Mouse (Mus musculus) forelimb bud, embryonic 11.5 days (tissue): Measurements from ENCODE around the gene Cks1b.

Source experiments
- DNase-seq: peaks from one replicate; pipeline ENCODE4 v3.0.0-alpha.2; 2012; ENCODE audit warnings: low read depth, low spot score

Cks1b gene

DNA sequence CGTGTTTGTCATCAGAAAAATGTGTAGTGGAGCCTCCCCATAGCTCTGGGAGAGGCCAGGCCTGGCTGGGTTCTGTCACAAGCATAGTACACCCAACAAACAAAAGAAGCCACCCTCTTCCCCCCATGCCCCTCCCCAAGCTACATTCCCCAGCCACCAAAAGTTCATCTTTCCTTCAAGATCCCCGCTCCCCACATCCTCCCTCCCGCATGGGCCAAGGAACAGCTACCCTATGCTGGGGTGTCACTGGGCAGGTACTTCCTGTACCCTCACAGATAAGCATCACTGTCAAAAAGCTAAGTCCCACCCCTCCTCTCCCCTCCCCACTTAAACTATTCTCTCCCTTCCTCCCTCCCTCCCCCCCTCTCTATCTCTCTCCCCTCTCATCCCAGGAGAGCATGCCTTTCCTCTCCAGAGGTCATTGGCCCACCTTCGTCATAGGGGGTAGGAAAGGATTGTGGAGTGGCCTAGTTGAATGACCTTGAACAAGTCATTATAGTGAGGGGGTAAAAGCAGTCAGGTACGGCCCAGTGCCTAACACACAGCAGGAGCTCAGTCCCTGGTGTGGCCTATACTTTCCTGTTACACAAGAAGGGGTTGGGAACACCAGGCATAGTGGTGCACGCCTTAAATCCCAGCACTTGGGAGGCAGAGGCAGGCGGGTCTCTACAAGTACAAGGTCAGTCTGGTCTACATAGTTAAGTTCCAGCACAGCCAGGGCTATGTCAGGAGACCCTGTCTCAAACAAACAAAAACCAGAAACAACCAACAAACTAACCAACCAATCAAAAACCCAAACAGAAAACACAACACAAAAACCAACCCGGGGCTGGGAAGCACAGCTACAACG, 35.9 kb downstream of the Cks1b start:
- DNase-seq, result no peak

DNA sequence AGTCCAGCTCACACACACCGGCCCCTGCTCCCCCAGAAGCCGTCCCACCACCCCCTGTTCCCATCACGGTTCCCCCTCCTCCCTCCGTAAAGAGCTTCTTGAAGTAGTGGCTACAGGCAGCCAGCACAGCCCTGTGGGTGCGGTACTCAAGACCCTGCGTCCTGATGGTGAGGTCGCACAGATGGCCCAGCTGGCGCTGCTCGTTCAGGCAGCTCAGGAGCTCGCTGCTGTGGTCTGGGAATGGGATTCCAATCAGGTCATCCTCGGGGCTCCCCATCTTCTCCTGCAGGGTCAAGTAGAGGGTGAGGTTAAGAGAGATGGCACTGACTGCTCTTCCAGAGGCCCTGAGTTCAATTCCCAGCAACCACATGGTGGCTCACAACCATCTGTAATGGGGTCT, 37.0 kb downstream of the Cks1b start:
- DNase-seq, result no peak

DNA sequence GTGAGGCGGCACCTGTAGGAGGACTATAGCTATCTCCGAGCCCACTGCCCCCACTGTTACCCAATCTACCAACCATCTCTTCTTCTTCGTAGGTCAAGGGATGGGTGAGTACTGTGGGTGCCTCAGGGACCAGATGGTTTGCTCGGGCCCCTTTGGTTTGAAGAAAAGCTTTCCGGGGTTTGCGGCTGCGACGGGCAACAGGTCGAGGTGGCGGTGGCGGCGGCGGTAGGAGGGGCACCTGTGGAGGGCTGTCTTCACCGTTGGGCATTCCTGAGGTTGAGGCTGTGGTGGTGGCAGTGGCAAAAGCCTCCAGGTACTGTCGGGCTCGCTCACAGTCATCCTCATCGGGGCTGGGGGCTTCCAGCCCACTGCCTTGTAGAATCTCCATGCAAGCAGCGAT, 37.5 kb downstream of the Cks1b start:
- DNase-seq, result no peak

DNA sequence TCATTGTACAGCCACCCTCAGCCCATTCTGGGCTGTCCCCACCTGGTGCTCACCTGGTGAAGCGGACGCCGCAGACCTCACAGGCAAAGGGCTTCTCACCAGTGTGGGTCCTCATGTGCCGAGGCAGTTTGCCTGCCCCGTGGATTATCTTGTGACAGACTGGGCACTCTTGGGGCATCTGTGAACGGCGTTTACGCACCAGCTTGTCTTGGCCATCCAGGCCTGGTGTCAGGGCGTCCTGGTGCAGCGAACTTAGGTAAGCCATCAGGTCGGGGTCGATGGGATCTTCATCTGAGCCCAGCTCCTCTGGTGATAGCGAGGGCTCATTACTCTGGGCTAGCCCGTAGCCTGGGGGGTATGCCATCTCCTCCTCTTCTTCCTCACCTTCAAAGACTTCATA, 37.9 kb downstream of the Cks1b start:
- no peak for DNase-seq

DNA sequence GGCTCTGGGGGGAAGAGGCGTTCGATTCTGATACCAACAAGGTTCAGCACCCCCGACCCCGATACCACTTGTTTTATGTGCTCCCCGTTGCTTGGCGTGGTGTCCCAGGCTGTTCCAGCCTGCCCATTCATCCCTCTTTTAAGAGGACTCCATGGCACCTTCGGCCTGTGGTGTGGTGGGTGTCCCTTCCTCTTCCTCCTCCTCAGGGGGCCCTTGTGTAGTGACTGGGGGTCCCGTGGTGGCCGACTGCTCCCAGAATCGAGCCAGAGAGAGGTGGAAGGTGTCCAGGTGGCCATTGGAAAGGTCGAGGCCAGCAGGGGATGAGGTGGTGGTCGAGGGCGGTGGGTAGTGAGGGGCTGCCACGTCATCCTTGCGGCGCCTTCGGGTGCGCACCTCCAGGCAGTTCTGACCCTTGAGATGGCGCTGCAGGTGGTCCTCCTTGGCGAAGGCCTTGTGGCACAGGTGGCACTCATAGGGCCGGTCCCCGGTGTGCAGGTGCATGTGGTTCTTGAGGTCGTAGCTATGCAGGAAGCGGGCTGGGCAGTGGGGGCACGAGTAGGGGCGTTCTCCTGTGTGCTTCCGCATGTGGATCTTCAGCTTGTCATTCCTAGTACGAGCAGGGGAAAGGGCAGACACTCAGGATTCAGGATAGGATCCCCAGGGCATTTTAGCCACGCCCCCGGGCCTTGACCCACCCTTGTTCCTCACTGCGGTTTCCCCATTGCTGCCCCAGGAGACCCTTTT, 38.6 kb downstream of the Cks1b start:
- no peak for DNase-seq

DNA sequence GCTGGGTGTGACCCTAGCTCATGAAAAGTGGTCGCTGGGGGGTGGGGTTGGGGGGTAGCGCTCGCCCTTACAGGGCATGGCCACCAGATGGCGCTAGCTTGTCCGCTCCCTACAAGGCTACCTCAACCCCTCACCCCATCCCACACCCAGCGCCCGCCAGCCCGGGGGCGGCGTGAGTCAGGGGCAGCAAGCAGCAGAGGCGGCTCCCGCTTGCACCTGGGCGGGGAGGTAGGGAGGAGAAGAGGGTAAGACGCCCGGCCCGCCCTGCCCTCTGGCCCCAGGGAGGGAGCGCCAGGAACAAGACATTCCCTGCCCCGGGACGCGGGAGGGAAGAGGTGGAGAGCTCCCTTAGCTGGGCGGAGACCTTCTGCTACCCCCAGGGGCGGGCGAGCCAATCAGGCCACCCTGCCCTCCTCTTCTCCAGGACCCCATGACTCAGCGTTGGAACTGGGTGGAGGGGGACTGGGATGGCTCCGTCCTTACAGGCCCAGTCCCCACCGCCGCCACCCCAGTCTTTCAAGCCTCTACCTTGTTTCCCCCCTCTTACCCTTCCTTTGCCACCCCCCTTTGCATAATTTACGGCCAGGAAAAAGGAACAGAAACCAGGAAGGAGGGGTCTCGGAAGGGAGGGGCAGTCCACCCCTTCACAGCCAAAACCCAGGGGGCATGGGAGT, 39.7 kb downstream of the Cks1b start:
- DNase-seq, result peak; percentile 89

DNA sequence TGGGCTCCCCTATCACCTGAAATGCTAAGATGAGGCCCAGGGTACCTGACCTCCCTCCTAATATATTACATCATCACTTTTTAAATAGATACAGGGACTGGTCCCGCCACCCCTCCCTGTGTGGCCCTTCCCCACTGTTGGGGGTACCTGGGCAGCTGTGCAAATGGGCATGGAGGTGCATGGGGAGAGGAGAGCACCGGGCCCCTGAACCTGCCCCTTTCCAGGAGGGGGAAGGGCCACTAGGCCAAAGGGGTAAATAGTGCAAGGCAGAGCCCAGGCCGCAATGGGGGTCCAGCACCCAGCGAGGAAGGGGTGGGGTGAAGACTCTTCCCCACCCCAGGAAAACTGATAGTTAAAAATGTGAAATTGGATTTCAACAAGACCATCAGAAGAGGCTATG, 40.4 kb downstream of the Cks1b start:
- no peak for DNase-seq

DNA sequence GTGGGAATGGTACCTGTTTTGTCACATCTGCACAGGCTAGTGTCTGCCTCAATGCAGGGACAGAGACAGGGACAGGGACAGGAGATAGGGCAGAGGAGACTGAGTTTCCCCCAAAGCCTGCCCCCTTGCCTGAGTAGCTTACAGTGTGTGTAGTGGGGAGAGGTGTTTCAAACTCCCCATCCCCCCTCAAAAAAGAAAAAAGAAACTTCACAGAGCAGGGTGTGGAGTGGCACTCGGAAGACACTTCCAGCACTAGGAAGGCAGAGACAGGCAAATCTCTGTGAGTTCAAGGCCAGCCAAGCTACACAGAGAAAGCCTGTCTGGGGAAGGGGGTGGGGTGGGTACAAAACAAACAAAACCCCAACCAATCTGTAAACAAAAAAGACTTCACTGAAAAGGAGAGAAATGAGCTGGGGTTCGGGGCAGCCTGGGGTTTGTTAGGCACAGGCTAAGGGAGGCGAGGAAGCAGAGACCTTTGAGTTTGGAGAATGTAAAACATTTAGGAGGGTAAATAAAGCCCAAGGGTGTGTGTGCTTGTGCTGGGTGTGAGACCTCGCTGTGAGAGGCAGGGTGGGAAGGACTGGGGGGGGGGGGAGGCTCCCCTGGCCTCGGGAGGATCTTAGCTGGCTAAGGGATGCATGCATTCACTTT, 44.5 kb downstream of the Cks1b start:
- DNase-seq, result no peak

DNA sequence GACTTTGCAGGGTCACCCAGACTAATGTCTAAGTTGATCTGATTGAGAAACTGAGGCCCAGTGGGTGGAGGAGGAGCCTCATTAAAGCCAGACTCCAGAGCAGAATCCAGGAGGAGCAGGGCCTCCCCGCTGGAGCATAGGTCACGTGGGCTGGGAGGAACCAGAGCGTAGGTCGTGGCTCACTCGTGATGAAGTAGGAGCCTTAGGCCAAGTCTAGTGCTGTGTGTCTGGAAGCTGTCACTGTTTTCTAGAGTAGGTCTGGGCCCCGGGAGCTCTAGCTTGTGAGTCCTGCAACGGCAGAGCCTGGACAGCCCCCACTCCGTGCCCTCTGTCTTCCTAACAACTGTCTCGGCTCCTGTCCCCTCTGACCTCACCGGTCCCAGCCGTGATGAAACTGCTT, 50.8 kb downstream of the Cks1b start:
- DNase-seq, result no peak

DNA sequence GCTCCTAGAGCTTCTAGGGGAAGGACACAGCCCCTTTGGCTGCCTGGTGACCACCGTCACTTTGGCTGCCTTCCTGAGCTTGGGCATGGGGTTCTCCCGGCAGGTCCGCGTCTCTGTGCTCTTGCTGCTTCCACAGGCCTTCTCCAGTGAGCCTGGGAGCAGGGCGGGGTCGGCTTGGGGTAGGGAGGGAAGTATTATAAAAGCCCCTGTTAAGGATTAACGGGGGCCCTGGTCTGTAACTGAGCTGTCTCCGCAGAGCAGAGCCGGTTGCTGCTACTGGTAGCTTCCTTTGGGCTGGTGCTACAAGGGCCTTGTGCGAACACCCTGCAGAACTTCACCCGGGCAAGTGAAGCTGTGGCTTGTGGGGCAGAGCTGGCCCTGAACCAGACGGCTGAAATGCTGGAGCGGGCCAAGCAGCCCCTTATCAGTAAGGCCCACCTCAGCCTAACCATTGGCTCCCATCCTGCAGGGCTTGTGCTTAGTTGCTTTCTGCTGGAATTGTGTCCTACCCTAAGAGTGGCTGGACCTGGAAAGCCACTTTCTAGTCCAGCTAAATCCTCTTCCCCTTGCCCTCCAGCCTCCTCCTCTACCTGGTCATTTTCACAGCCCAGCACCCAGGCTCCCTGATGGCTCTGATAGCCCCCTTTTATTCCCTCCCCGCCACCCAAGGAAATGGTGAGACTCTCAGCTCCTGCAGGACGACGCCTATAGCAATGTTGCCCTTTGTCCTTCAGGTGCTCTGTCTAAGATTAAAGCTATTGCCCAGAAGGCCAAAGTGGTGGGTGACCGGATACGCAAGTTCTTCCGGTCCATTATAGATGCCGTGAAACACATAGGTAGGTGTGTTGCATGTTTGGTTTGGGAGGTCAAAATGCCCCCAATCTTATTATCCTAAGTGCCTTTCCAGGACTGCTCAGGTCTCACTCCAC, 52.4 kb downstream of the Cks1b start:
- DNase-seq, result no peak
